Mouse (Mus musculus): ENCODE results near the gene Ubc.

GRCm38 (mm10) chr5:125416183-125416582, 26.2 kb upstream of the Ubc start:
- no peak for TF ChIP-seq CTCF (IDR thresholded peaks at IDR 0.05; ENCODE audit: borderline replicate concordance, insufficient read depth, low read depth, low read length)
- no peak for TF ChIP-seq POLR2A (IDR thresholded peaks at IDR 0.05; ENCODE audit: borderline replicate concordance, insufficient read depth, low read length)
